Mouse (Mus musculus): Measurements from ENCODE around the gene Tanc1. TPM values are rescaled to one million over a fixed set of nuclear protein-coding genes. Genes with fewer than 3 reads are reported as not detected.

Gene Tanc1
- polyA plus RNA-seq, 1 experiment = 7.2 TPM

DNA sequence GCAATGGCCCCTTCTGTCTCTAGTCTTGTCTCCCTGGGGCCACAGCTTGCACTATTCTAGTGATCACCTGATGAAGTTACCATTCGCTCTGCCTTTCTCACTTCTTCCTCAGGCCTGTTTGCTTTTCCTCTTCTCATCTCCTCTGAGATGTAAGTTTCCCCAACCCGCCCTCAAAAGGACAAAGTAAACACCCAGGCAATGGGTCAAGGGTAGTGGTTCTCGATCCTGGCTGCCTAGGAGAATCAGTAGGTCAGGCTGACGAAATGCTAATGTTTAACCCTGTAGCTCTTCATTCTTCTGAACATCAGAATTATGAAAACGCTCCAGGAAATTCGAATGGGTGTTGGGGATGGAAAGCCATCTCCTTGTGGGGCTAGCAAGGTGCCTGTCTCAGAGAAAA lies 61.5 kb downstream of the Tanc1 start:
- no peak for TF ChIP-seq CTCF (IDR thresholded peaks at IDR 0.05; ENCODE audit: borderline replicate concordance, extremely low read depth, insufficient read depth, insufficient read length)
- no peak for TF ChIP-seq POLR2A (IDR thresholded peaks at IDR 0.05; ENCODE audit: borderline replicate concordance, extremely low read depth, insufficient read depth, insufficient read length, poor library complexity, severe bottlenecking)

GRCm38 (mm10) chr2:59673877-59674276 lies 62.0 kb downstream of the Tanc1 start:
- DNase-seq (ENCODE audit: low read depth) = no peak

More for the DNA sequence above, 61.5 kb downstream of the Tanc1 start:
- DNase-seq (ENCODE audit: low read depth) = no peak

DNA sequence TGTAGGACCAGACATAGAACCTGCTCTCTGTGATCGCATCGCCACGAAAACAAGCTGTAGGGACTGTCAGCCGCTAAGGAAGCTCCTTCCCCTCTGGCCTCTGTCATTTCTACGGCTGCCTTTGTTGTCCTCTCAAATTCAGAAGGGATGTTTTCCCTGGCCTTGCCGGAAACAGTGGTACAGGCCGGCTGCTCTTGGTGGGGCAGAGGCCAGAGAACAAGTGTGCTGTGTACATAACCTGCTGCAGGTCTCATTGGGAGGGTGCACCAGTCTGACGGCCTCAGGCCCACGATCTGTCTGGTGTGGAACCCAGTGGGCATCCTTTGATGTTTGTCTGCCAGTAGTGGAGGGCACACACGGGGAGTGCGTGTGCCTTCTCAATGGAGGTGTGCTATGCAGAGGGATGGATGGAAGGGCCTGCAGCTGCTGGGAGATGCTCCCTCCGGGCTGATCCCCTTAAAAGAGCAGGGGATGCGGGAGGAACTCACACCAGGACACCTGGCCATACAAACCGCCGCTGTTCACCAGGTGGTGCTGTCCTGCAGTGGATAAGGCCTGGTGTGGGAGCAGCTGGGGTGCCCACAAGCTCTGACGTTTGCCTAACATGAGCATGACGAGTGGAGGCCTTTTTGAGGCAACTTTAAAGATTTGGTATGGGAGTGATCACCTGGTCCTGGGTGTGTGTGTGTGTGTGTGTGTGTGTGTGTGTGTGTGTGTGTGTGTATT lies 63.6 kb downstream of the Tanc1 start:
- TF ChIP-seq CTCF (IDR thresholded peaks at IDR 0.05; ENCODE audit: borderline replicate concordance, extremely low read depth, insufficient read depth, insufficient read length) = no peak; the same call in 1 of the 2 replicates
- TF ChIP-seq POLR2A (IDR thresholded peaks at IDR 0.05; ENCODE audit: borderline replicate concordance, extremely low read depth, insufficient read depth, insufficient read length, poor library complexity, severe bottlenecking) = no peak
- no peak for DNase-seq (ENCODE audit: low read depth)

More at GRCm38 (mm10) chr2:59673877-59674276, 62.0 kb downstream of the Tanc1 start:
- TF ChIP-seq POLR2A (IDR thresholded peaks at IDR 0.05; ENCODE audit: borderline replicate concordance, extremely low read depth, insufficient read depth, insufficient read length, poor library complexity, severe bottlenecking) (no peak), CTCF (IDR thresholded peaks at IDR 0.05; ENCODE audit: borderline replicate concordance, extremely low read depth, insufficient read depth, insufficient read length) (no peak)

GRCm38 (mm10) chr2:59676041-59676440 lies 64.2 kb downstream of the Tanc1 start:
- TF ChIP-seq CTCF (IDR thresholded peaks at IDR 0.05; ENCODE audit: borderline replicate concordance, extremely low read depth, insufficient read depth, insufficient read length) = no peak
- no peak for TF ChIP-seq POLR2A (IDR thresholded peaks at IDR 0.05; ENCODE audit: borderline replicate concordance, extremely low read depth, insufficient read depth, insufficient read length, poor library complexity, severe bottlenecking)
- no peak for DNase-seq (ENCODE audit: low read depth)

- no peak for DNase-seq (ENCODE audit: low read depth)
- TF ChIP-seq POLR2A (IDR thresholded peaks at IDR 0.05; ENCODE audit: borderline replicate concordance, extremely low read depth, insufficient read depth, insufficient read length, poor library complexity, severe bottlenecking) = no peak
- TF ChIP-seq CTCF (IDR thresholded peaks at IDR 0.05; ENCODE audit: borderline replicate concordance, extremely low read depth, insufficient read depth, insufficient read length) = no peak
Measured at GRCm38 (mm10) chr2:59676442-59676841, 64.6 kb downstream of the Tanc1 start.

- TF ChIP-seq POLR2A (IDR thresholded peaks at IDR 0.05; ENCODE audit: borderline replicate concordance, extremely low read depth, insufficient read depth, insufficient read length, poor library complexity, severe bottlenecking) (no peak), CTCF (IDR thresholded peaks at IDR 0.05; ENCODE audit: borderline replicate concordance, extremely low read depth, insufficient read depth, insufficient read length) (no peak)
- DNase-seq (ENCODE audit: low read depth) = no peak
Measured at GRCm38 (mm10) chr2:59679424-59680020, 67.7 kb downstream of the Tanc1 start.

DNA sequence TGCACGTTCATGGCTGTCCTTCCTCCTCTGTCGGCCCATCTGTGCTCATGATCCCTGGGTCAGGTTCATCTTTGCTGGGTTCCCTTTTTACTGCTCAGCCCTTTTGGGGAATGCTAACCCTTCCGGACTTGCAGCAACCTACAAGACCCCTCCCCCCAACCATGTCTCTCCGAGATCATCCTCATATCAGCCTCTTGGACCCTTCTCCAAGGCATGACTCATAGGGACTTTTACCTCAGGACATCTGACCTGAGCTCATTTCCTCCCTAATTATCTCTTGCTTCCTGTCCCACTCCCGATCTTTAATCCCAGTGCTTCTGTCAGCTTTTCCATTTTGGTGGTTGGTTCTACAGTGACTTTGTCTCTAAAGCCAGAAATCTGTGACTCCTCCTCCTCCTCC lies 68.9 kb downstream of the Tanc1 start:
- TF ChIP-seq POLR2A (IDR thresholded peaks at IDR 0.05; ENCODE audit: borderline replicate concordance, extremely low read depth, insufficient read depth, insufficient read length, poor library complexity, severe bottlenecking) (no peak), CTCF (IDR thresholded peaks at IDR 0.05; ENCODE audit: borderline replicate concordance, extremely low read depth, insufficient read depth, insufficient read length) (no peak)
- DNase-seq (ENCODE audit: low read depth) = no peak

GRCm38 (mm10) chr2:59681181-59681580 lies 69.3 kb downstream of the Tanc1 start:
- DNase-seq (ENCODE audit: low read depth) = no peak

GRCm38 (mm10) chr2:59684864-59685605 lies 73.2 kb downstream of the Tanc1 start:
- no peak for DNase-seq (ENCODE audit: low read depth)
- TF ChIP-seq CTCF (IDR thresholded peaks at IDR 0.05; ENCODE audit: borderline replicate concordance, extremely low read depth, insufficient read depth, insufficient read length) = no peak
- TF ChIP-seq POLR2A (IDR thresholded peaks at IDR 0.05; ENCODE audit: borderline replicate concordance, extremely low read depth, insufficient read depth, insufficient read length, poor library complexity, severe bottlenecking) = no peak

More at GRCm38 (mm10) chr2:59681181-59681580, 69.3 kb downstream of the Tanc1 start:
- TF ChIP-seq POLR2A (IDR thresholded peaks at IDR 0.05; ENCODE audit: borderline replicate concordance, extremely low read depth, insufficient read depth, insufficient read length, poor library complexity, severe bottlenecking) (no peak), CTCF (IDR thresholded peaks at IDR 0.05; ENCODE audit: borderline replicate concordance, extremely low read depth, insufficient read depth, insufficient read length) (no peak)

GRCm38 (mm10) chr2:59685606-59685950 lies 73.7 kb downstream of the Tanc1 start:
- DNase-seq (ENCODE audit: low read depth) = no peak
- TF ChIP-seq CTCF (IDR thresholded peaks at IDR 0.05; ENCODE audit: borderline replicate concordance, extremely low read depth, insufficient read depth, insufficient read length) (no peak), POLR2A (IDR thresholded peaks at IDR 0.05; ENCODE audit: borderline replicate concordance, extremely low read depth, insufficient read depth, insufficient read length, poor library complexity, severe bottlenecking) (no peak)

Data from brain, embryonic 14.5 days (tissue).